Mouse (Mus musculus) kidney, embryonic 14.5 days (tissue): ENCODE data around the gene Kdm2b. TPM values are rescaled to one million over a fixed set of nuclear protein-coding genes. Genes with fewer than 3 reads are reported as not detected.

ENCODE experiments used
- ATAC-seq: fragments of 200-750 bp; cut with Nextera tagmentation; 2 replicates; pipeline ENCODE4 v1.8.0; 2017; ENCODE audit warnings: moderate number of reproducible peaks, mild to moderate bottlenecking, moderate TSS enrichment, moderate library complexity; ENCODE audit not compliant: low FRiP score, low TSS enrichment
- H3K27ac ChIP-seq: fragments of 300-500 bp; sonication (generic); 2 replicates; pipeline ENCODE4 v1.5.1; 2014; ENCODE audit warnings: low read depth, mild to moderate bottlenecking, low read length, moderate library complexity, mixed read lengths
- H3K27me3 ChIP-seq: fragments of 300-500 bp; sonication (generic); 2 replicates; pipeline ENCODE4 v1.6.1; 2014; ENCODE audit warnings: mild to moderate bottlenecking, low read length; ENCODE audit not compliant: control insufficient read depth, insufficient read depth
- H3K36me3 ChIP-seq: fragments of 300-500 bp; sonication (generic); 2 replicates; pipeline ENCODE4 v1.6.1; 2014; ENCODE audit warnings: low read length, mixed read lengths; ENCODE audit not compliant: control insufficient read depth, insufficient read depth
- H3K4me1 ChIP-seq: fragments of 300-500 bp; sonication (generic); 2 replicates; pipeline ENCODE4 v1.6.1; 2014; ENCODE audit warnings: low read length, mixed read lengths; ENCODE audit not compliant: control insufficient read depth, insufficient read depth
- H3K4me2 ChIP-seq: fragments of 300-500 bp; sonication (generic); replicated peaks from 2 replicates; pipeline ENCODE4 v1.6.1; 2014; ENCODE audit warnings: low read depth, mild to moderate bottlenecking, low read length
- H3K4me3 ChIP-seq: fragments of 300-500 bp; sonication (generic); 2 replicates; pipeline ENCODE4 v1.5.1; 2014; ENCODE audit warnings: mild to moderate bottlenecking, low read length
- H3K9ac ChIP-seq: fragments of 300-500 bp; sonication (generic); 2 replicates; pipeline ENCODE4 v1.6.1; 2014; ENCODE audit warnings: low read depth, mild to moderate bottlenecking, low read length, moderate library complexity
- H3K9me3 ChIP-seq: fragments of 300-500 bp; sonication (generic); 2 replicates; pipeline ENCODE4 v1.6.1; 2016; ENCODE audit warnings: low read length; ENCODE audit not compliant: control insufficient read depth
- WGBS: fragments of 180-500 bp; shearing (Covaris S2); extraction: QIAGEN DNeasy Blood & Tissue Kit; methylation state at CpG from one replicate; pipeline ENCODE4 v1.1.7; 2014; 5-methylcytosine and 5-hydroxymethylcytosine counted together
- polyA plus RNA-seq: library from polyadenylated mRNA; unstranded; fragments of >200 nt; fragmentation: Nextera tagmentation; extraction: Ambion mirVana; gene quantifications from 2 replicates; pipeline ENCODE4 v1.2.1, GENCODE M21; 2014

Gene Kdm2b
- polyA plus RNA-seq, 1 experiment from 2014 or later, result 105 TPM

GRCm38 (mm10) chr5:122927703-122928102, 61.9 kb downstream of the Kdm2b start:
- Histone ChIP-seq H3K9me3 (no peaks in the 10 kb centered on the region), H3K36me3 (peaks cover 7% of the 10 kb centered on the region), H3K4me3 (no peak overlapping the region), H3K27ac (no peak overlapping the region), H3K27me3 (no peaks in the 10 kb centered on the region), H3K4me1 (0 out of 2 replicates have a peak, but pooled peaks cover 10% of the 10 kb centered on the region), H3K4me2 (no peak overlapping the region), H3K9ac (no peak overlapping the region)
- WGBS, result 82% methylated on average over 6 of the region's 6 CpGs
- no peak for ATAC-seq

GRCm38 (mm10) chr5:122927092-122927491, 62.5 kb downstream of the Kdm2b start:
- H3K4me1 ChIP-seq, result 0 out of 2 replicates have a peak, but pooled peaks cover 10% of the 10 kb centered on the region
- H3K36me3 ChIP-seq, result peaks cover 1% of the 10 kb centered on the region; the same call in 1 of the 2 replicates
- no peak overlapping the region for H3K4me3 ChIP-seq
- no peak overlapping the region for H3K9ac ChIP-seq
- ATAC-seq, result no peak
- no peak overlapping the region for H3K27ac ChIP-seq
- H3K4me2 ChIP-seq, result no peak overlapping the region
- H3K27me3 ChIP-seq, result no peaks in the 10 kb centered on the region
- 88% methylated on average over 8 of the region's 8 CpGs for WGBS
- no peaks in the 10 kb centered on the region for H3K9me3 ChIP-seq

- H3K27me3 ChIP-seq, result no peaks in the 10 kb centered on the region
- no peak overlapping the region for H3K27ac ChIP-seq
- no peaks in the 10 kb centered on the region; the same call in 1 of the 2 replicates for H3K36me3 ChIP-seq
- no peak overlapping the region for H3K4me2 ChIP-seq
- H3K4me1 ChIP-seq, result 0 out of 2 replicates have a peak, but pooled peaks cover 10% of the 10 kb centered on the region
- H3K9ac ChIP-seq, result no peak overlapping the region
- 69% methylated on average over 3 of the region's 3 CpGs for WGBS
- H3K4me3 ChIP-seq, result no peak overlapping the region
- no peak for ATAC-seq
- no peaks in the 10 kb centered on the region for H3K9me3 ChIP-seq
These were observed 63.3 kb downstream of the Kdm2b start for GRCm38 (mm10) chr5:122926341-122926740.

- H3K36me3 ChIP-seq, result no peaks in the 10 kb centered on the region; the same call in 1 of the 2 replicates
- no peak overlapping the region for H3K4me3 ChIP-seq
- 0 out of 2 replicates have a peak, but pooled peaks cover 10% of the 10 kb centered on the region for H3K4me1 ChIP-seq
- WGBS, result 30% methylated on average over 7 of the region's 7 CpGs
- no peaks in the 10 kb centered on the region for H3K27me3 ChIP-seq
- peak overlapping the region; percentile 13; the same call in 1 of the 2 replicates for H3K9ac ChIP-seq
- ATAC-seq, result no peak
- no peak overlapping the region for H3K4me2 ChIP-seq
- H3K9me3 ChIP-seq, result no peaks in the 10 kb centered on the region
- H3K27ac ChIP-seq, result no peak overlapping the region
These were observed 64.1 kb downstream of the Kdm2b start for GRCm38 (mm10) chr5:122925534-122925958.

- H3K9me3 ChIP-seq, result no peaks in the 10 kb centered on the region
- H3K9ac ChIP-seq, result no peak overlapping the region
- no peak overlapping the region for H3K4me2 ChIP-seq
- no peak overlapping the region for H3K27ac ChIP-seq
- H3K4me3 ChIP-seq, result no peak overlapping the region
- ATAC-seq, result no peak
- H3K36me3 ChIP-seq, result no peaks in the 10 kb centered on the region
- no peaks in the 10 kb centered on the region for H3K27me3 ChIP-seq
- 83% methylated on average over 10 of the region's 10 CpGs for WGBS
- H3K4me1 ChIP-seq, result 0 out of 2 replicates have a peak, but pooled peaks cover 10% of the 10 kb centered on the region
These were observed 65.7 kb downstream of the Kdm2b start for GRCm38 (mm10) chr5:122923871-122924465.

- Histone ChIP-seq H3K9me3 (no peaks in the 10 kb centered on the region), H3K9ac (no peak overlapping the region), H3K4me3 (no peak overlapping the region), H3K27ac (no peak overlapping the region), H3K4me2 (no peak overlapping the region), H3K36me3 (no peaks in the 10 kb centered on the region), H3K4me1 (0 out of 2 replicates have a peak, but pooled peaks cover 15% of the 10 kb centered on the region), H3K27me3 (no peaks in the 10 kb centered on the region)
- 93% methylated on average over 8 of the region's 8 CpGs for WGBS
- ATAC-seq, result no peak
These were observed 67.7 kb downstream of the Kdm2b start for GRCm38 (mm10) chr5:122921941-122922340.

- ATAC-seq, result no peak
- H3K4me1 ChIP-seq, result 0 out of 2 replicates have a peak, but pooled peaks cover 9% of the 10 kb centered on the region
- H3K4me2 ChIP-seq, result no peak overlapping the region
- H3K27me3 ChIP-seq, result no peaks in the 10 kb centered on the region
- H3K9ac ChIP-seq, result no peak overlapping the region
- no peaks in the 10 kb centered on the region for H3K9me3 ChIP-seq
- no peak overlapping the region for H3K4me3 ChIP-seq
- no peaks in the 10 kb centered on the region for H3K36me3 ChIP-seq
- H3K27ac ChIP-seq, result no peak overlapping the region
- WGBS, result 86% methylated on average over 5 of the region's 5 CpGs
These were observed 69.1 kb downstream of the Kdm2b start for GRCm38 (mm10) chr5:122920557-122920956.

- peak; percentile 92 for ATAC-seq
- no peaks in the 10 kb centered on the region for H3K36me3 ChIP-seq
- peak overlapping the region; percentile 37; the same call in 1 of the 2 replicates for H3K9ac ChIP-seq
- no peak overlapping the region for H3K4me2 ChIP-seq
- H3K4me3 ChIP-seq, result no peak overlapping the region
- no peaks in the 10 kb centered on the region for H3K9me3 ChIP-seq
- WGBS, result 5% methylated on average over 7 of the region's 7 CpGs
- peak overlapping the region; percentile 65 for H3K27ac ChIP-seq
- H3K4me1 ChIP-seq, result 0 out of 2 replicates have a peak, but pooled peaks cover 9% of the 10 kb centered on the region
- no peaks in the 10 kb centered on the region for H3K27me3 ChIP-seq
These were observed 71.5 kb downstream of the Kdm2b start for GRCm38 (mm10) chr5:122917982-122918711.

GRCm38 (mm10) chr5:122916147-122916546, 73.5 kb downstream of the Kdm2b start:
- H3K9me3 ChIP-seq, result no peaks in the 10 kb centered on the region
- no peaks in the 10 kb centered on the region for H3K36me3 ChIP-seq
- no peak overlapping the region for H3K9ac ChIP-seq
- 88% methylated on average over 6 of the region's 6 CpGs for WGBS
- ATAC-seq, result no peak
- H3K4me3 ChIP-seq, result no peak overlapping the region
- no peaks in the 10 kb centered on the region for H3K27me3 ChIP-seq
- H3K4me1 ChIP-seq, result 0 out of 2 replicates have a peak, but pooled peaks cover 9% of the 10 kb centered on the region
- no peak overlapping the region for H3K27ac ChIP-seq
- no peak overlapping the region for H3K4me2 ChIP-seq
